Mouse (Mus musculus): ENCODE results near the gene Kif5a.
"Not testable (repeated sequence)": the region's sequence is repeated elsewhere in the genome, so short reads cannot be mapped to it uniquely, and the experiment has no call there.

Gene Kif5a

GRCm38 (mm10) chr10:127194428-127195327 lies 68.5 kb downstream of the Kif5a start:
- peak; percentile 78 to 92 for DNase-seq (ENCODE audit: inconsistent age in 2 of 2, low spot score in 1 of 2)

GRCm38 (mm10) chr10:127193011-127193410 lies 70.1 kb downstream of the Kif5a start:
- no peak for DNase-seq (ENCODE audit: inconsistent age in 2 of 2, low spot score in 1 of 2)

DNA sequence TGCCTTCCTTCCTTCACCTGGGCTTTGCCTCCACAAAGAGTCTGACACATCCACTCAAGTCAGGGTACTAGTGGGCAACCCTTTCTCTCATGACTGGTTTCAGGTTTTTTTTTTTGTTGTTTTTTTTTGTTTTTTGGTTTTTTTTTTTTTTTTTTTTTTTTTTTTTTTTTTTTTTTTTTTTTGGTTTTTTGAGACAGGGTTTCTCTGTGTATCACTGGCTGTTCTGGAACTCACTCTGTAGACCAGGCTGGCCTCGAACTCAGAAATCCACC lies 71.2 kb downstream of the Kif5a start:
- DNase-seq (ENCODE audit: inconsistent age in 2 of 2, low spot score in 1 of 2) = not testable (repeated sequence)

DNA sequence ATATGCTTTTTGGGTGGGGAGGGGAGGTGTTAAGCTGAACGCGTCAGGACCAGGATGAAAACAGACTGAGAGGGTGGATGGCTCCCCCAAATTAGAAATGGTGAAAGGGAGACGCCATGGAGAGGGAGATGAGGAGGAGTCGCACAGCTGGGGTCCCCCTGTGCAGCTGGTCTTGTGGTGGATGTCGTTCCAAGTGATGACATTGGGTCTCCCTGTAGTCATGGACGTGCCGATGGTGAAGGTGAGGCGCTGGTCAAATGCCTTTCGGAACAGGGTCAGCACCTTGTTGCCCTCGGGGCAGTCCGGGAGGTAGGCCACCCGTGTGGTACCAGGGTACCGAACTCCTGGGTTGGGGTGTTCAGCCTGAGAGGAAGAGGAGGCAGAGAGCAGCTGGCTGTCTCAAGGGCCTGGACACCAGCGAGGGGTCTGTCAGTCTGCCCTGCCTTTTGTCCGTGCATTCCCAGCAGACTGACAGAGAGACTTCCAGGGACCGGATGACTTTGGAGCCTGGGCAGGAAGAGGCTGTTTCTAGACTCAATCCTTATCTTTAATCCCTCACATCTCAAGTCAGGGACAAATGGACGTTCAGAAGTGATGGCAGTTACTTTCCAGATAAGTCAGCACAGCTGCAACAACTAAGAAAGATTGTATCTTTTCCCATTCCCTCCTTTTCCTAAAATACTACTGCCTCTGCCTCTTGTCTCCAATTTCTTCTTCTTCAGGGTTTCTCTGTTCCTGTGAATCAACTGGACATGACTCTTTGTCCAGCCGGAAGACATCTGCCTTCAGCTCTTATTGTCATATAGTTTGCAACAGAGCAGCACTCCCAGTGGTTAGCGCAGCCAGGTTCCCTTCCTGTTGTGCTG lies 71.7 kb downstream of the Kif5a start:
- no peak for DNase-seq (ENCODE audit: inconsistent age in 2 of 2, low spot score in 1 of 2)

- DNase-seq (ENCODE audit: inconsistent age in 2 of 2, low spot score in 1 of 2) = no peak
These were observed 72.6 kb downstream of the Kif5a start for GRCm38 (mm10) chr10:127190398-127191190.

DNA sequence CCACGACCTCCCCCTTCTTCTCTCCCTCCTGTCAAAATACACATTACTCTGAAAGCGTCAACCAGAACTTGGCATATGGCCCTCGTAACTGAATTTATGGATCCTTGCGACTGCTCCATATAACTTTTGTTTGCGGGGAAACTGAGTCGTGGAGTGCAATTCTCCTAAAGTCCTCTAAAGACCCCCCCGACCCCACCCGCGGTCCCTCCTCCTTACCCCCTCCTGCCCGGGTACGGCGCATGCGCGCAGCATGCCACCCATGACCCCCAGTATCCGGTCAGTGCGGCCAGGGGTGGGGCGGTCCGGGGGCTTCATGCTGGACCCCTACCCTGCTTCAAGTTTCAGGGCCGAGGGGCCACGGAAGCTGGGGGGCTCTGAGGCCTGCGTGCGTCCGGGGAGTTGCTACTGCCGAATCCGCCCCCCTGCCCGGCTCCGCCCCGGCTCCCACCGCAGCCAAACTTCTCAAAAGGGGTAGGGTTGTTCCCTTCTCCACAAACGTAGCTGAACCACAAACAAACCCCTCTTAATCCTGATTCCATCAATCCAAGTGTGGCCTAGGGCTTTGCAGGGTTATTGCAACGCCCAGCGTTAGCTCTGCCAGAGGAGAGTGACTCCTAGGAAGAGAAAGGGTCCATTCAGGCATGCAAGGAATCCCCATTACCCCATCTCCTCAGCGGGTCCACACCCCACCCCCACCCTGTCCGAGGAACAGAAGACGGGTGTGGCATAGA lies 73.3 kb downstream of the Kif5a start, which contains the start of gene Arhgef25:
Gene Arhgef25, minus strand, starts transcription at position 433 of the 731 bp plus-strand sequence.
- DNase-seq (ENCODE audit: inconsistent age in 2 of 2, low spot score in 1 of 2) = peak; percentile 62 to 85

DNA sequence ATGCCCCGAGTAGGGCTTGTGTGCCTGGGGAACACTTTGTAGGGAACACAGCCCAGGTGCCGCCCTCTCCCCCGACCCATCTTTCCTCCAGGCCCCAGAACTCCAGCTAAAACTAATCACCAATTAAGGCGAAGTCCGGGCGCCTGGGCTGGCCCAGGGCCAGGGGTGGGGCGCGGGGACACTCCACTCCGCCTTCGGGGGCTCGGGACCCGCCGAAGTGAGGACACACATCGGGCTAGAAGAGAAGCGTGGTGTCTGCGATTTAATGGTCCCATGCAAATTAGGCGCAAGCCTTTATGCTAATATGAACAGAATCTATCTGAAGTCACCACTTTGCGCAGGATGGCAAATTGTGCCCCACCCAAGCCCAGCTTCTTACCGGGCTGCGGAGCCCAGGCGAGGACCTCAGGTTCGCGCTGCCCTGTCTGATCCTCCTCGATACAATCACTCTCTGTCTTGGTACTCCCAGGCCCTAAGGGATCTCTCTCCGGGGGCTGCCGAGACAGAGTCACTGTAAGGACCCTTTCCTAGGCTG lies 74.0 kb downstream of the Kif5a start:
- DNase-seq (ENCODE audit: inconsistent age in 2 of 2, low spot score in 1 of 2) = peak in 1 of 2 experiments; percentile 80

DNA sequence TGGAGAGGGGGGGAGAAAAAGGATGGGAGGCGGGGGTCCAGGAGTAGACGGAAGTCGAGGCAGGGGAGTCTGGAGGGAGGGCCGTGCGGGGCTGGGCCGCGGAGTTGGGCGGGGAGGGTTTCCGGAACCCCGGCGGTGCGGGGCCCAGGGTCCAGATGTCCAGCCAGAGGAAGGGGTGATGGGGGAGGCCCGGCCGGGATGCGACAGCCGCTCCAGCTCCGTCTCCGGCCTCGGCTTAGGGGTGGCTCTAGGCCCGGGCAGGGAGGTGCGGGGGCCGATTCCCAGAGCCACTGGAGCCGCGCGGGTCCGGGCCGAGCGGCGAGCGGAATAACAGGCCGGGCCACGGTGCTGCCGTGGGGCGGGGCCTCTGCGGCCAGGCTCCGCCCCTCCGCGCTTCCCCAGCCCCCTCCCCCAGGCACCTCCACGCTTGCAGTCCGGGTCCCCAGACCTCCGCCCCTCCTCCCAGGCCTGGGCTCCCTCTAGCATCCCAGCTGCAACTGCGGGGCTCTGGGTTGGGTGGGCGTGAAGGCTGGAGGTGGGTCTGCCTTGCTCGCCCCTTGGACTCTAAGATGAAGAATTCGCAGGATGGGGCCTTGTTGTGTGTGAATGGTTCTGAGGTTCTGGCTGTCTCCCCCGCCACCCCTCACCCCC lies 74.6 kb downstream of the Kif5a start:
- peak; percentile 71 to 90 for DNase-seq (ENCODE audit: inconsistent age in 2 of 2, low spot score in 1 of 2)

- no peak for DNase-seq (ENCODE audit: inconsistent age in 2 of 2, low spot score in 1 of 2)
These were observed 75.1 kb downstream of the Kif5a start for GRCm38 (mm10) chr10:127188079-127188453.

GRCm38 (mm10) chr10:127187371-127188078 lies 75.6 kb downstream of the Kif5a start:
- no peak for DNase-seq (ENCODE audit: inconsistent age in 2 of 2, low spot score in 1 of 2)

DNA sequence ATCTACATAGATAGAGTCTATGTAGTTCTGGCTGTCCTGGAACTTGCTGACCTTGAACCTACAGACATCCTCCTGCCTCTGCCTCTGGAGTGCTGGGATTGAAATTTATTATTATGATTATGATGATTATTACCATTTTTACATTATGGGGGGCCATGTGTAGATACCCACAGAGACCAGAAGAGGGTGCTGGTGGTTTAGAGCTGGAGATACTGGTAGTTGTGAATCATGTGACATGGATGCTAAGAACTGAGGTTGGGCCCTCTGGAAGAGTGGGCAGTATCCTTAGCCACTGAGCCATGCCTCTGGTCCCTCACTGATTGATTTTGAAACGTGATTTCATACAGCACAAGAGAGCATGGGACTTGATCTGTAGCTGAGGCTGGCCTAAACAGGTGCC lies 76.7 kb downstream of the Kif5a start:
- DNase-seq (ENCODE audit: inconsistent age in 2 of 2, low spot score in 1 of 2) = no peak

- no peak for DNase-seq (ENCODE audit: inconsistent age in 2 of 2, low spot score in 1 of 2)
These were observed 77.6 kb downstream of the Kif5a start for GRCm38 (mm10) chr10:127185506-127185905.

DNA sequence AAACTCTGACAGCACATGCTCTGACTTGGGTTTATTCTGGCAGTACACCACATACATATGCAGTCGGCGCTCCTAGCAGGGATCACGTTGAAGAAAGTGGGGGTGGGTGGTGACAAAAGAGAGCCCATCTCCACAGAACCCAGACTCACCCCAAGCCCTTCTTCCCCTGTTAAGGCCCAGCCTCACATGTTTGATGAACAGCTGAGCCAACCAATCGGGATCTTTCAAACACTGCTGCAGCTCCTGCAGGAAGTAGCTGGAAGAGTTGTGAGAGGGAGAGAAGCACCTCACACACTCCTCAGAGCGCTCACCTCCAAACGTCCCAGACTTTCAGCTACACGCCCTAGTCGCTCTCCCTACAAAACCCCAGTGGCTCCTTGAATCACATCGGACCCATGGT lies 78.0 kb downstream of the Kif5a start:
- no peak for DNase-seq (ENCODE audit: inconsistent age in 2 of 2, low spot score in 1 of 2)

GRCm38 (mm10) chr10:127183759-127184158 lies 79.4 kb downstream of the Kif5a start:
- DNase-seq (ENCODE audit: inconsistent age in 2 of 2, low spot score in 1 of 2) = no peak

DNA sequence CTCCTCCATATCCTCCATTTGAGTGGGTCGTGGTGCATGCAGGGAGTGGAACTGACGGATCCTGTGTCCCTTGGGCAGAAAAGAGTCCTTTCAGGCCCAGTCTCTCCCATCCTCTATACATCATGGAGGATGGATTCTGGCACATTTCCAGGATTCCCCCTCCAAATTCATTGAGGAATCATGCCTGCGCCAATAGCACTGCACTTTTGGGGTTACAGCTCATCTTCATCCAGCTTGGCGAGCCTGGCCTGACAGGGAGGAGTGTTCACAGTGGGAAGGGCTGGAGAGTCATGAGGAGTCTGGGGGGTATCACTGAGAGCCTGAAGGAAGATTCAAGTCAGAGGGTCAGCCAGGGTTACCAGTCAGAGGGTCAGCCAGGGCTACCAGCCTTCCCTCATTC lies 80.5 kb downstream of the Kif5a start:
- no peak for DNase-seq (ENCODE audit: inconsistent age in 2 of 2, low spot score in 1 of 2)

DNA sequence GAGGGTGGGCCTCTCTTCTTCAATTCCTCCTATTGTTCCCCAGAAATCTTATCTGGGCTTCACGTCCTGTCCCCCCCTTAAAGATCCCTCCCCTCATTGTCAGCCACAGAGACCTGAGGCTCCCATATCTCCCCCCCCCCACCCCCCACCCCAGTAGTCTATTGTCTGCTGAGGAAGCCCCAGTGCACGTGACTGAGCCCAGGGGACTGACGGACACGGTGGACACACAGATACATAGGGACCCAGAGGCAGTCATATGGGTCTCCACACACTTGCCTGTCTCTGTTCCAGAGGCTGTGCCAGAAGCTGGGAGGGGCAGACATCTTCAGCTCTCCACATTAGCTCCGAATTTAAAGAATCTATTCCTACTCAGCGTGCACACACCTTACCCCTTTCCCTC lies 81.6 kb downstream of the Kif5a start:
- DNase-seq (ENCODE audit: inconsistent age in 2 of 2, low spot score in 1 of 2) = no peak

- no peak for DNase-seq (ENCODE audit: inconsistent age in 2 of 2, low spot score in 1 of 2)
These were observed 82.5 kb downstream of the Kif5a start for GRCm38 (mm10) chr10:127180695-127181047.

DNA sequence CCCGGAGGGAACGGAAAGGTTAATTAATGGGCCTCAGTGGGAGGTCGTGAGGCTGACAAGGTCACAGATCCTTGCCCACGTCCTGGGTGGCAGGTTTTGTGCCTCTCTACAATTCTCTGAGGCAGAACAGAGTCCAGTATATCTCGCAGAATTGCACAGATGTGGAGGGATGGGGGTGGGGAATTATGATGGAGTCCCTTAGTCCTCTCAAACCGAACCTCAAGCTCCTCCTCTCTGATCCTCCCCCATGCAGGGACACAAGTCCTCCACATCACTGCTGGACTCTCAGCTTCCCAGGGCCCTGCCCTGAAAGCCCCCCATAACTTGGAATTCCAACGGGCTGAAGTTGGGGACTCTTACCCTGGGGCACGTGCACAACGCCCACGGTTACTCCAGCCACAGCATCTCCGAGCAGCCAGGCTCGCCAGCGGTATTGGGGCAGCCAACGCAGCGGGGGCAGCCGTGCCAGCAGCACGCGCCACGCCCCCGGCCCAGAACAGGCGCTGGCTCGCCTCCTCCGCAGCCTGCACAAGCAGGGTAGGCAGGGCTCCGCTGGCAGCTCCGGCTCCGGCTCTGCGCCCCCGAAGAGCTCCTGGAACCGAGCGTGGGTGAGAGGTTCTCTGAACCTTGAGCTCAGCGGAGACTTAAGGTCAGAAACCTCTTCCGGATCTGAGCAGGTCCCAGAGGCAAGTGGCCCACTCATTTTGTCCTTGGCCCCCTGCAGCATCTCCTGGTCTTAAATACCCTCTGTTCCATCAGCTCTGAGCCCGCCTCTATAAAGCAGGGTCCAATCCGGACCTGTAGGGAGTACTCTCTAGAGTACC lies 83.1 kb downstream of the Kif5a start, which contains the start of gene Slc26a10:
Gene Slc26a10, minus strand, starts transcription at position 775 of the 824 bp plus-strand sequence.
- DNase-seq (ENCODE audit: inconsistent age in 2 of 2, low spot score in 1 of 2) = peak in 1 of 2 experiments; percentile 19
